Mouse (Mus musculus) kidney, postnatal 0 days (tissue): Measurements from ENCODE around the gene Nme6. TPM values are rescaled to one million over a fixed set of nuclear protein-coding genes. Genes with fewer than 3 reads are reported as not detected.
A peak's percentile ranks its signal among the peaks of the same experiment; 100 is the strongest.

Experiments used
- ATAC-seq: fragments of 200-750 bp; cut with Nextera tagmentation; replicated peaks from 2 replicates; pipeline ENCODE4 v1.8.0; 2017; ENCODE audit warnings: low read depth, moderate number of reproducible peaks, moderate TSS enrichment, moderate library complexity; ENCODE audit not compliant: low FRiP score
- DNase-seq: peaks from one replicate; pipeline ENCODE4 v3.0.0-alpha.2; 2016; ENCODE audit warnings: low spot score
- H3K27ac ChIP-seq: fragments of 300-500 bp; sonication (generic); 2 replicates; pipeline ENCODE4 v1.5.1; 2014; ENCODE audit warnings: mild to moderate bottlenecking
- H3K27me3 ChIP-seq: fragments of 300-500 bp; sonication (generic); 2 replicates; pipeline ENCODE4 v1.6.1; 2014; ENCODE audit warnings: low read length, mixed read lengths; ENCODE audit not compliant: insufficient read depth
- H3K36me3 ChIP-seq: fragments of 300-500 bp; sonication (generic); 2 replicates; pipeline ENCODE4 v1.6.1; 2014; ENCODE audit warnings: low read length, mixed read lengths; ENCODE audit not compliant: insufficient read depth
- H3K4me1 ChIP-seq: fragments of 300-500 bp; sonication (generic); replicated peaks from 2 replicates; pipeline ENCODE4 v1.6.1; 2014; ENCODE audit warnings: antibody characterized with exemption, low read length, mixed read lengths; ENCODE audit not compliant: insufficient read depth
- H3K4me2 ChIP-seq: fragments of 300-500 bp; sonication (generic); 2 replicates; pipeline ENCODE4 v1.6.1; 2014; ENCODE audit warnings: mild to moderate bottlenecking, low read length, moderate library complexity, mixed read lengths
- H3K4me3 ChIP-seq: fragments of 300-500 bp; sonication (generic); replicated peaks from 2 replicates; pipeline ENCODE4 v1.5.1; 2014; ENCODE audit warnings: low read depth, low read length
- H3K9ac ChIP-seq: fragments of 300-500 bp; sonication (generic); 2 replicates; pipeline ENCODE4 v1.6.1; 2014; ENCODE audit warnings: low read depth, low read length
- H3K9me3 ChIP-seq: fragments of 300-500 bp; sonication (generic); replicated peaks from 2 replicates; pipeline ENCODE4 v1.6.1; 2016; ENCODE audit warnings: low read length, inconsistent platforms, mixed read lengths
- CTCF ChIP-seq: IDR thresholded peaks from 2 replicates; pipeline ENCODE4 v1.5.1; 2016; ENCODE audit warnings: antibody characterized with exemption, low read depth, mild to moderate bottlenecking, moderate library complexity
- WGBS: fragments of 180-500 bp; shearing (Covaris S2); extraction: QIAGEN DNeasy Blood & Tissue Kit; methylation state at CpG from one replicate; pipeline ENCODE4 v1.1.7; 2014; 5-methylcytosine and 5-hydroxymethylcytosine counted together
- polyA plus RNA-seq: library from polyadenylated mRNA; unstranded; fragments of >200 nt; fragmentation: Nextera tagmentation; extraction: Ambion mirVana; gene quantifications from 2 replicates; pipeline ENCODE4 v1.2.1, GENCODE M21; 2015

Gene Nme6
- polyA plus RNA-seq, 1 experiment from 2014 or later: 58.3 TPM

DNA sequence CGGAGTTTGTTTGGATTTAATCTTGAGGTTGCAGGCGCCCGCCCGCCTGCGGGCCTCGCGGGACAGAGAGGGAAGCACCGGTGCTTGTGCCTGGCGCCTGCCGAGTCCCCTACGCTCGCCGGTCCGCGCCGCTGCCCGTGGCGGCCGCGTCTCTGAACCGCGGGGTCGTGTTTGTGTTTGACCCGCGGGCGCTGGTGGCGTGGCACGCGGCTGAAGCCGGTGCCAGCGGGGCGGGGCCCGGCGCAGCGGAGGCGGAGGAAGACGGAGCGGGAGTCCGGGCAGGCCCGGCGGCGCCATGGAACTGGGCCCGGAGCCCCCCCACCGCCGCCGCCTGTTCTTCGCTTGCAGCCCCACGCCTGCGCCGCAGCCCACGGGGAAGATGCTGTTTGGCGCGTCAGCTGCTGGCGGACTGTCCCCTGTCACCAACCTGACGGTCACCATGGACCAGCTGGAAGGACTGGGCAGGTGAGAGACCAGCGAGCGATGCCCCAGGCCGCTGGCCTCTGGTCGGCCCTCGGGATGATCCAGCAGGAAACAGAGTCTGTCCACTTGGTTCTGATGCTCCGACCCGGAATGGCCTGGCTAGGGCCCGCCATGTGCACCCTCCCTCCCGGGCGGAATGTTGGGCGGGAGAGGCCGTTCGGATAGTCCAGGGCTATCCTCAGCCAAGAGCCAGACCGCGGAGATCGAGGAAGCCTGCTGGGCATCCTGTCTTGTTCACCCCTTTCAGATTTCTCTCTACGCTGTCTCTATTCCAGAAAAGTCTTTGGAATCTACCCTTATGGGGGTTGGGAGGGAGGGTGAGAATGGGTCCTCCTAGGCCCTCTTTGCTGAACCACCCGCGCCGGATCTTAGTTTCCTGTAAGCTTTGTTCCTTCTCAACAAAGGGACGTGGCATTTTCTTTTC is 43.4 kb downstream of the Nme6 start:
- no peak for TF ChIP-seq CTCF
- under 1% methylated on average over 69 of the region's 76 CpGs for WGBS
- H3K36me3 ChIP-seq: peaks cover 24% of the 10 kb centered on the region

DNA sequence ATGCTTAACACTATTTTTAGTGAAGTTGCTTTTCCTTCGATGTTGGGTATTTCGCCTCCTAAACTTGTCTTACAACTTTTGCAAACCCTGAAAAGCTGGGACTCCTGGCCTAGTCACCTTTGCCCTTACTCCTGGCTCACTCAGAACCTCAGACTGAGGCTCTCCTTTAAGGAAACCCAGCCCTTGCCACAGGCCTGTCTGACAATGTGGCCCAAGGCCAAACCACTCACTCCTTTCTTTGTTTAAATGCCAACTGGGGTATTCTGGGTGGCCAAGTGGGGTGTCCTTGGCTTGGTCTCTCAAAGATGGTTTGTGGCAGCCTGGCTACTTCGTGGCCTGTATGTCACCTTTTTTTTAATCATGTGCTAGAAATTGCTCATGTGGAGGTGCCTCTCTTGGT is 44.2 kb downstream of the Nme6 start:
- Histone ChIP-seq H3K27ac (0 out of 2 replicates have a peak overlapping the region, but pooled peaks have one; percentile 92), H3K9me3 (no peaks in the 10 kb centered on the region), H3K9ac (peak overlapping the region; percentile 89), H3K36me3 (peaks cover 30% of the 10 kb centered on the region), H3K4me3 (peak overlapping the region; percentile 96), H3K27me3 (no peaks in the 10 kb centered on the region), H3K4me1 (peaks cover 8% of the 10 kb centered on the region; the same call in 1 of the 2 replicates), H3K4me2 (peak overlapping the region; percentile 85)
- under 1% methylated on average over 3 of the region's 3 CpGs for WGBS
- DNase-seq: peak; percentile 27
- ATAC-seq: no peak
- TF ChIP-seq CTCF: no peak

More for the DNA sequence above, 43.4 kb downstream of the Nme6 start:
- ATAC-seq (peak; percentile 73), DNase-seq (peak; percentile 54)
- Histone ChIP-seq H3K9me3 (no peaks in the 10 kb centered on the region), H3K9ac (peak overlapping the region; percentile 89), H3K27me3 (no peaks in the 10 kb centered on the region), H3K27ac (peak overlapping the region; percentile 92), H3K4me1 (peaks cover 8% of the 10 kb centered on the region; the same call in 1 of the 2 replicates), H3K4me2 (peak overlapping the region; percentile 85), H3K4me3 (peak overlapping the region; percentile 96)

DNA sequence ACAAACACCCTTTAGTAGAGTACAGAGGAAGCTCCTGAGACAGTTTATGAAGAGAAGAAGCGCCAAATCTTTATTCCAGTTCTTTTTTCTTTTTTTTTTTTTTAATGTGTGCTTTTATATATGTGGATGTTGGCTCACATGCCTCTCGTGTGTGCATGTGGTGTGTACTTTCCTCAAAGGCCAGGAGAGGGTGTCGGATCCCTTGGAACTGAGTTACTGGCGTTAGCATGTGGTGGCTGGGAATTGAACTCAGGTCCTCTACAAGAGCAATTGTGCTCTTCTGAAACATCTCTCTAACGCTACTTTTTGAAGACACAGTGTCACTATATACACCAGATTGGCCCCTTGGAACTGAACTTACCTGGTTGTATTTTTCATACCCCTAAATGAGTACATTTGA is 45.1 kb downstream of the Nme6 start:
- no peaks in the 10 kb centered on the region for H3K9me3 ChIP-seq
- H3K4me2 ChIP-seq: peak overlapping the region; percentile 85
- H3K36me3 ChIP-seq: peaks cover 38% of the 10 kb centered on the region
- no peak for DNase-seq
- peak; percentile 27; the same call in 1 of the 2 replicates for TF ChIP-seq CTCF
- H3K4me3 ChIP-seq: peak overlapping the region; percentile 96; the same call in 1 of the 2 replicates
- H3K27ac ChIP-seq: no peak overlapping the region
- no peaks in the 10 kb centered on the region for H3K27me3 ChIP-seq
- WGBS: 86% methylated on average over 5 of the region's 5 CpGs
- no peak for ATAC-seq
- H3K4me1 ChIP-seq: peaks cover 8% of the 10 kb centered on the region; the same call in 1 of the 2 replicates
- no peak overlapping the region for H3K9ac ChIP-seq

DNA sequence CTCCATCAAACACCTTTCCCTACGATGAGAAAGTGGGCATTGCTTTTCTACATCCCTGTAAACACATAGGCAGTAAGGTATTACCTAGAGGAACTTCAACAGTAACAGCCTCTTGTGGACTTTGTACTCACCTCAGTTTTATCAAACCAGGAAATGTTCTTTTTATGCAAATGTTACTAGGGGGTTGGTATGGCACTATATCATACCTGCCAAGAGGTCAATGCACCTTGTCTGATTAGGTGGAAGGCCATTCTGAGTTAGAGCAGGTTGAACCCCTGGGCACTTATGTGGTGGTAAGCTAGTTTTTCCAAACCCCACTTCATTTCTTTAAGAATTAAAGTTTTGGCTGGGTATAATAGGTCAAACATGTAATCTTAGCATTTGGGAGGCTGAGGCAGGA is 46.8 kb downstream of the Nme6 start:
- H3K9ac ChIP-seq: no peak overlapping the region
- no peaks in the 10 kb centered on the region for H3K27me3 ChIP-seq
- H3K9me3 ChIP-seq: no peaks in the 10 kb centered on the region
- H3K36me3 ChIP-seq: peaks cover 50% of the 10 kb centered on the region
- peaks cover 8% of the 10 kb centered on the region; the same call in 1 of the 2 replicates for H3K4me1 ChIP-seq
- ATAC-seq: no peak
- H3K4me2 ChIP-seq: no peak overlapping the region
- H3K27ac ChIP-seq: no peak overlapping the region
- no peak for TF ChIP-seq CTCF
- no peak for DNase-seq
- no peak overlapping the region for H3K4me3 ChIP-seq
- WGBS: 90% methylated on average over 1 of the region's 1 CpGs

DNA sequence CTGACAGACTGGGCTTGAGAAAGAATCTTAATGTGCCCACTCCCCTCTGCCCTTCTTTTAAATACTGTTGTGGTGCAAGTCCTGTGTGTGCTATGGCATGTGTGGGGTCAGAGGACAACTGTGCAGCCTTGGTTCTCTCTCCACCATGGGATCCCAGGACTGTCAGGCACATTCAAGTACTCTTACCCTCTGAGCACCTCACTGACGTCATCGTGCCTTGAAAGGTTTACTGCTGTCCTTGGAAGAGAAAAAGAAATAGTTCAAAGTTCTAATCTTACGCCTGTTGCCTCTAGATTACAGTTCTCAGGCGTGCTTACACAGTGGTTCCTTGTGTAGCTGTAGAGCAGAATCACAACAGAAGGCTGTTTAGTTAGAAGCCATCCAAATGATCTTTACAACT is 53.7 kb downstream of the Nme6 start:
- TF ChIP-seq CTCF: no peak
- H3K27me3 ChIP-seq: no peaks in the 10 kb centered on the region
- no peaks in the 10 kb centered on the region for H3K9me3 ChIP-seq
- 60% methylated on average over 4 of the region's 4 CpGs for WGBS
- DNase-seq (no peak), ATAC-seq (0 out of 2 replicates have a peak, but pooled peaks have one; percentile 40)
- H3K9ac ChIP-seq: no peak overlapping the region
- no peak overlapping the region for H3K27ac ChIP-seq
- H3K4me1 ChIP-seq: no peaks in the 10 kb centered on the region
- peaks cover 89% of the 10 kb centered on the region for H3K36me3 ChIP-seq
- no peak overlapping the region for H3K4me3 ChIP-seq
- H3K4me2 ChIP-seq: no peak overlapping the region

DNA sequence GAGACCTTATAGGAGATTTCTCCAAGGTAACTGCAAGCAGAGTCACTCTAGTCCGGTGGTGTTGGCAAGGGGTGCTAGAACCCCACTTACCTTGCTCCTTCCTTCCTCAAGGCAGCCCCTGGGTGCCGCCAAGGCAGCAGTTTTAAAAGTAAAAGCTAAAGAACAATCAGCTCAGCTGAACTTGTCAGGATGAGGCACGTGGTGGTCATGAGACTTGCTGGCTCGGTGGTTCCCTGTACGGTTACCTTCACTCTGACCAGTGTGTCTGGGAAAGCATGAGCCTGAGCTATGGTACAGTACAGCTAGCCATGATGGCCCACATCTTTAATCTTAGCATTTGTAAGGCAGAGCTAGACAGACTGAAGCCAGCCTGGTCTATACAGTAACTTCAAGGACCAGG is 54.8 kb downstream of the Nme6 start:
- Histone ChIP-seq H3K4me2 (no peak overlapping the region), H3K9me3 (no peaks in the 10 kb centered on the region), H3K36me3 (peaks cover 90% of the 10 kb centered on the region), H3K4me1 (no peaks in the 10 kb centered on the region), H3K4me3 (no peak overlapping the region), H3K9ac (no peak overlapping the region), H3K27me3 (no peaks in the 10 kb centered on the region), H3K27ac (no peak overlapping the region)
- ATAC-seq (no peak), DNase-seq (no peak)
- TF ChIP-seq CTCF: no peak
- 94% methylated on average over 5 of the region's 5 CpGs for WGBS
